Mouse (Mus musculus) testis, adult 2 months (tissue): Measurements from ENCODE around the gene Cstf3.

Experiments
- CTCF ChIP-seq: fragments of 200-500 bp; IDR thresholded peaks from 2 replicates; pipeline ENCODE4 v1.5.1; 2012; ENCODE audit warnings: low read depth, mild to moderate bottlenecking, inconsistent platforms, low read length, moderate library complexity; ENCODE audit not compliant: control insufficient read depth, insufficient read depth, insufficient replicate concordance
- POLR2A ChIP-seq: fragments of 200-500 bp; IDR thresholded peaks from 2 replicates; pipeline ENCODE4 v1.6.1; 2012; ENCODE audit warnings: low read depth, mild to moderate bottlenecking, inconsistent platforms, low read length, moderate library complexity; ENCODE audit not compliant: control insufficient read depth

- TF ChIP-seq POLR2A = no peak
- no peak for TF ChIP-seq CTCF
These were observed 73.2 kb downstream of the Cstf3 start for GRCm38 (mm10) chr2:104663372-104664100.
